Mouse (Mus musculus) frontal cortex, adult (tissue): ENCODE measurements around the gene Mettl22.

Experiments
- ATAC-seq: cut with Nextera tagmentation; 2 replicates; pipeline ENCODE4 v1.9.2; 2017; ENCODE audit warnings: mild to moderate bottlenecking, moderate library complexity, mixed read lengths; ENCODE audit not compliant: low TSS enrichment

Mettl22 gene

DNA sequence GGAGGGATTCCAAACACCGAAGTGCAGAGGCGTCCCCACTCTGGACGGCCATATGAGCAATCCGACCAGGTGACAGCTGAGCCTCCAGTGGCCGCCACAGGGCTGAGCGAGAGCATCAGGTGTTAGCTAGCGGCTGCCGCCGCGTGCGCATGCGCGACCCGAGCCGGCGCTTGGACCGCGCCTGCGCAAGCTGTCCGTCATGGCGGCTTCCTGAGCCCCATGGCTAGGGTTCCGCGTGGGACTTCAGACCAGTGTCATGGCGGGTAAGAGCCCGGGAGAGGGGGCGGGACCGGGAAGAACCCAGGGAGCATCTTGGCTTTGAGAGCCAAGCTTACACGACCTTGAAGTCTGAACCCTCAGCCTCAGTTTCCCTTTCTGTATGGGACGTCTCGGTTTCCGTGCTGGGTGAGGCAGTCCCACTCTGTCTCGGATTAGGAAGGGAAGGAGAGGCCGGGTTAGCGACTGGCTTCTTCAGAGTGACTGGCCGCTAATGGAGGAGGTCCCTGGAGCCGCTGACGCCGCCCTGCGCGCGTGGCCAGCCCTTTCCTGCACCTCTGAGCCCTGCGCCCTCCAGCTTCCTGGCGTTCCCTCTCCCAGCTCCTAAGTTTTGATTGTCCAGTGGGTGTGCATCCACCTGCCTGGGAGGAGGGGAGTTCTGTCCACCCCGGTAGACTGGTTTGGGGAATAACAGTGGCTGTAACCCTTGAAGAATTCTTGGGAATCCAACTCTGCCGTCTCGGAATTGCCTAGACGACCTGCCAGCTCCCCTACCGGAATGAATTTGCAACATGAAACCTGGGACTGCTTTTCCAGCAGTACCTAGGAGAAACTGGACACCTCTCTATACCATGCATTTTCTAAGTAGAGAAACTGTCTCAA, at the start of gene Mettl22:
TSS of gene Mettl22 (plus strand) at position 186 of the 879 bp plus-strand sequence.
- ATAC-seq: peak; percentile 99

DNA sequence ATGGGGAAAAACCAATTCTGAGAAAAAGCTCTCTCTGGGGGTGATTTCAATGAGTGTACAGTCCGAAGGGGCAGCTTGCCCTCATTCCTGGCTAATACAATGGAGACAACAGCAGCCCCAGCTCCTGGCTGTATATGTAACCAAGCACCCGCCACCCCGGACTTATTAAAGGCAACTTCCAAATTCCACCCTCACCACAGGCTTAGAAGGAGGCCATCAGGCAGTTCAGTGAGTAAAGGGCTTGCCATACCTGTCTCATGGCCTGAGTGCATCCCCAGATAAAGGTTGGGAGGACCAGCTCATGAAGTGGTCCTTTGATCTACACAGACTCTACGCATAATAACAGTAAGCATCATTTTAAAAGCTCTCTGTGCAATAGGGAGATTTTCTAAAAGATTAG, 49.7 kb upstream of the Mettl22 start:
- no peak for ATAC-seq

DNA sequence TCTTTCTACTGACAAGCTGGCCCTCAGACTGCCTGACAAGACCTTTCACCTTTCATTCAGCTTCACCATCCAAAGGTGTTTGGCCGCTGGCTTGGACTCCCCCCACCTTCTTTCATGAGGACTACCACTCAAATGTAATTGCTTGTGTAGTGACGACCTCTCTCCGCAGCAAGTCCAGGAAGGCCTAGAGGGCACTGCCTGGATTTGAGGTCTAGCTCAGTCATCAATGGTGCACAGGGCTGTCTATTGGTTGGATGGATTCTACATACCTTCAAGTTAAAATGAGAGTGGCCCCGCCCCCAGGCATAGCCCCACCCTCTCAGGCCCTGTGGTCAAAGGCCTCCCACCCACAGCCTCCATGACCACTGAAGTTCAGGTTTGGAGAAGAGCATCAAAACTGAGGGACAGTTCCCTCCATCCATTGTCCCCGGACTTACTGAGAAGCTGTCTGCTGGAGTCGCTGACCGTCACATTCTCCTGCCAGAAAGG, 46.9 kb upstream of the Mettl22 start:
- ATAC-seq: no peak

DNA sequence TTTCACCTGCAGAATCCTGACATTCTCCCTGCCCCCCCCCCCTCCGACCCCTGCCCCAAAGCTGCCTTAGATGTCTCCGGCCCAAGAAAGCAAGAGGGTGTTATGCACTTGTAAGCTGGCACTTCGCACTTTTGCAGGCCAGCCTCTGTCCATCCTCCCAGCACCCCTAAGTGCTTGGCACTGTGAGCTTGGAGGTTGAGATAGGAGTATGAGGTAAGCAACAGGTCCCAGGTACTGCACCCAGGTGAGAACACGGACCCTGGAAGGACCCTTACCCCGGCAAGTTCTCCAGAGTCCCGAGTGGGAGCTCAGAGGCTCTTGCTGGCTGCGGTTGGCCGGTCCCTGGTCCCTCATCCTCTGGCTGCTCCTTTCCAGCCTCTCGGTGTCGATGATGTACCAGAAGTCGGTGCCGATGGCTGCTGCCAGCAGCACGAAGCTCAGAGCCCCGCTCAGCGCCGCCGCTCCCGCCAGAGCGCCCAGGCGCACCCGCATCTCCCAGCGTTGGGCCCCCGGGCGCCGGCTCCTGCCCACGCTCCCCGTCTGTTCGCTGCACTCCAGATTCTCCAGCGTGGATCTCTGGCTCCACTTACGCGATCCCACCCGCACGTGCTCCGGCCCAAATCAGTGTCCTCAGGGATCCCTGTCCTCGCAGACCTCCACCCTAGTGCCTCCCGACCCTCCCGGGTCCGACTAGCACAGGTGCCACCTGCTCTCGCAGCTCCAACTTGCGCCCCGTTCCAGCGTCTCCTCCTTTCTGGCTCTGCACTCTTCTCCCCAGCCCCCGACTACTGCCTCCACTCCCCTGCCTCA, 46.2 kb upstream of the Mettl22 start:
- ATAC-seq: peak; percentile 93

DNA sequence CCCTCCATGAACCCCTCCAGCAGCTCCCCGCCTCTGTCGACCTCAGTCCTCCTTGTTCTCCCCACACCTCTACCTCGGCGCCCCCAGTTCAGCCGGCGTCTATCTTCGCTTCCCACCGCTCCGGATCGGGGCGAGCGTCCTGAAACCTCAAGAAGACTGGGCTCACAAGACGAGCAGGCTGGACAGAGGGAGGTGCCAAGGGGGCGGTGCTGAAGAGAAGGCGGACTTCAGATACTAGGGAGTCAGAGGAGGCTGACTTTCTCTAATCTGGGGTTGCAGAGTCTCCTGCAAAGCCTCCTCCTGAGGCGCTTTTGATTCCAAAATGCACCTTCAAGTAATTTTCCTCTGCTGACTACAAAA, 45.6 kb upstream of the Mettl22 start, which contains the start of gene Tmem114:
TSS of gene Tmem114 (minus strand) at position 166 of the 360 bp plus-strand sequence.
- ATAC-seq: peak; percentile 46; the same call in 1 of the 2 replicates

DNA sequence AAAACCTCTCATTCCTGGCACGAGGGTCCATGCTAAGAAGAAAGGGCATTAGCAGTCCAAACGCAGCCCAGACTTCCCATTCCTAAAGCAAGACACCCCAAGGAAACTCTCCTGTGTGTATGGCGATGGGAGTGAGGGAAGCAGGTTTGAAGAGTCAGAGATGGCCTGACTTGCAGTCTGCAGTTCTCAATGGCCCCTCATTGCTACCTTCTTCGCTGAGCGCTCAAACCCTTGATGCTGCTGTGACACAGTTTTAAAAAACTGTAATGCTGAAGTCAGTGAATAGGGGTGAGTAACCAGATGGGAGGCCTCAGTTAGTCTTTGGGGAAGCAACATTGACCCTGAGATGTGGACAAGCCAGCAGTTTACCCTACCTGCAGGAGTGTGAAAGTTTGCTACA, 44.9 kb upstream of the Mettl22 start:
- no peak for ATAC-seq

DNA sequence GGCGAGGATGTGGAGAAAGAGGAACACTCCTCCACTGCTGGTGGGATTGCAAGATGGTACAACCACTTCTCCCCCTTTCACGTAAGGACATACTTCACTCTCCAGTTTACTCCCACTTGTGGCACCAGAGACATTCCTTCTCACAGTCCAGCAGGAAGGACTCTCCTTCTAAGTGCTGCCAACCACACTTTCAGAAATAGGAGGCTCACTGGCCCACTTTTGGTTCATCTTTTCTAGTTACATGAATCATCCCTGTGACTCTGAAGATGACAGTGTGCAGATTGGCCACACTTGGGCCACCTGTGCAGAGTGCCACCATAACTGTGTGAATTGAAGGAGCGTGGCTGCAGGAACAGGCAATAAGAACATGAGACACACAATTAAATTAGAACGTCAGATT, 41.1 kb upstream of the Mettl22 start:
- peak; percentile 87 for ATAC-seq

DNA sequence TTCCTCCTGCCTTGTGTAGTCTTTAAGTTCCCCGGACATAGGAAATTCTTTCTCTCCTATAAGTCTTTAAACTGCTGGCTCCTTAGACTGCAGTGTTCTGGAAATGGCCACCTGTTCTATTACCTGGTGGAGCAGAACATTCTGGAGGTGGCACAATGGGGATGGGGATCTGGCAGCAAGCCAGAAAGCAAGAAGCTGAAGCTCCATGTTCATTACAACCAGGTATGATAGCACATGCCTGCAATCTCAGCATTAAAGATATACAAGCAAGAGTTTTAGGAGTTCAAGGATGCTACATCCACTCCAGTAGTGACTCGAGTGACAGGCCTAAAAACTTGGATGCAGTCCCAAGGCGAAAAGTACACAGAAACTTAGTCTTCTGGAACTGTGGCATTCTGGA, 38.0 kb upstream of the Mettl22 start:
- ATAC-seq: no peak

DNA sequence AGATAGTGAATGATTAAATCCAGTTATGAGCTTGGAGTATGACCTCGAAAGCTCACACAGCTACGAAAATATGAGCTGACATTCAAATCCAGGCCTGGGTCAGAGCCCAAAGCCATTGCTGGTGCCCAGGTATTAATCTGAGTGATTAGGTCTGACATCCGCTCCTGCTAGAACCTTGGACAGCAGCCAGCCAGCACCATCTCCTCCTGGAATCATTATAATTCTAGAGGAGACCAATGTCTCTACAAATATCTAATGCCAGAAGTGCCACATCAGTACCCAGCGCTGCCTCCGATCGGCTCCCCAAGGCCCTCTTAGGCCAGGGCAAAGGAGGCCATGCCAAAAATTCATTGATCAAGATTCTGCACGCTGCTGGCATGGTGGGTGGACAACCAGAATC, 25.7 kb upstream of the Mettl22 start:
- ATAC-seq: no peak

DNA sequence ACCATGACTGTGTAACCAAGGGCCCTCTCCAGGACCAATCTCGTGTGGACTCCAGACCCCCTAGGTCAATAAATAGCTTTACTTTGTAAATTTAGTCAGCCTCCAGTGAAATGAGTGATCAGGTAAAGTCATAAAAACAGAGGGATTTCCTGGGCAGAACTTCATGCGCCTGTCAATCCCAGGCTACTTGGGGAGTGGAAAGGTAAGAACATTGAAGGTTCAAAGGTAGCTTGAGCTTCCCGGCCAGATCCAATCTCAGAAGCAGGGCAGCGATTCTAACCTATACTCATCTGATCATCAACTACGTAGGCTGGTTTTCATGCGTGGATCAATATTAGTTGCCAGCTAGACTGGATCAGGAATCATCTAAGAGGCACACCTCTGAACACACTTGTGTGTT, 24.3 kb upstream of the Mettl22 start:
- ATAC-seq: no peak

DNA sequence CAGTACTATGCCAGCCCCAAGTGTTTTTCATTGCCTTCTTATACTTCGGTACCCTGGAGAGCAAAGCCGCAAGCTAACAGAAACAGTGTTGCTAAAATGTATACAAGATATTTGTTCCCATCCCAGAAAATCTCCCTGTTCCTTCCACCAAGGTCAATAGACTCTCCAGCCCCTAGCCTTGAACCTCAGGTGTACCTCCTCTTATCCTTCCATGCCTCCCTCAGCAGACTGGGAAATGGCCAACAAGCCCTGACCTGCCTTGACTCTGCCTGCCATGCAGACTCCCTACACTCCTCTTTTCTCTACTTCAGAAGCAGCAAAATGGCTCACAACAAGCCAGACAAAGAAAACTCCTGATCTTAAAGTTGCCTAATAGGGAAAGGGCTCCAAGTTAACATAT, 17.3 kb upstream of the Mettl22 start:
- no peak for ATAC-seq

DNA sequence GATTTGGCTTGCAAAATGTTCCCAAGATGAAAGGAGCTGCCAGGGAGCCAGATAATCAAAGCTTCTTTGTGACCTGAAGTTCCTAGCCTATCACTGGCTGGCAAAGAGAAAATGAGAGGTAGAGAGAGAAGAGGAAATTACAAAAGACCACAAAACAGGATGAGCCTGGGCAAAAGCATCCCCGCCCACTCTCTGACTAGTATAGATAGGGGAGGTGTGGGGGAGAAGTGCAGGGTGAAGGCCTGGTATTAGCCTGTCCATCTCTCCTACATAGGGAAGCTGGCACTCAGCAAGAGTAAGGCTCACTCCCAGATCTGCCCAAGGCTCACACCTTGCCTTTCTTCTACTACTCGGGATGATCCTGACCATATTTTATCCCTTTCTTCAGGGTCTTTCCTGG, 15.4 kb upstream of the Mettl22 start:
- ATAC-seq: no peak

DNA sequence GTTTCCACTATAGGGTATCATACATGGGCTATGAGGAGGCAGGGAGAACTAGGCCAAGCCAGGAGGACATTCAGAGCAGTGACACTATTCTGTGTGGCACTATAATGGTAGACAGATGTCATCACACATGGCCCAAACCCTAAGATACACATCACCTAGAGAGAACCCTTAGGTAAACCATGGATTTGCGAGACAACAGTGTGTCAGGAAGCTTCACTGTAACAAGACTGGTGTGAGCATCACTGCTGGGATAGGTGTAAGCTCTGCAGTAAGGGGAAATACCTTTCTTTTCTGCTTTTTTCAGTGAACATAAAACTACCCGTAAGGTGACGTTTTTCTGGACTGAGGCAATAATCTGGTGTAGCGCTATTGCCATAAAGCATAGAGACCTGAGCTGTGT, 12.2 kb upstream of the Mettl22 start:
- no peak for ATAC-seq

DNA sequence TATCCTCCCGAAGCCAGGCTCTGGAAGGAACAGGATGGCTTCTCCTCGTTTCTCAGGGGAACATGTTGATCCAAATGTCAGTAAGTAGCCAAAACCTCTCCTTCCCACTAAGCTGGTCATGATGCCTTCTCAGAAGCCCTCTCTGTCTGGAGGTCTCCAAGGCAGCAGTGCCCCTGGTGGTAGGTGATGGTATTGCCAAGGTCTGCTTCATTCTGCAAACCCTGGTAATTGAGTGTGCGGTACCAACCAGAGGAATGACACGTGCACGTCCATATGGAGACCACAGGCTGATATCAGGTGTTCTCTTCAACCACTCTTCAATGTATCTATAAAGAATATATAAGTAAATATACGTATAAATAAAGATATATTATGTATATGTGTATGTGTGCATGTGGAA, 11.5 kb upstream of the Mettl22 start:
- ATAC-seq: 0 out of 2 replicates have a peak, but pooled peaks have one; percentile 52

DNA sequence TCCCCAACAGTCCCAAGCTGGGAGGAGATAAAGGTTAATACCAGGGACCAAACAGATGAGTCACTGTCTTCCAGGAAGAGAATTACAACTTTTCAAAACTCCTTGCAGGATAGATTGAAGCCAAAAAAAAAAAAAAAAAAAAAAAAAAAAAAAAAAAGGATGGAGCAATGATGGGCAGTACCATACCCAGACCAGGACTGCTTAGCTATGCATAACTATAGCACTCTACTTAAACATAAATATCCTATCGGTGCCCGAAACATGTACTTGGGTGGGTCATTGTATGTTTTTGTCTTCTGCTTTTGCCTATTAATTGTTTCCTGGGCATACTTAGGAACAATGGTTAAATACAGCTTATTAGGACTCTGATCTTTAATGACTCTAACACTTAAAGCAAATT, 456 bp upstream of the Mettl22 start:
- no peak for ATAC-seq

DNA sequence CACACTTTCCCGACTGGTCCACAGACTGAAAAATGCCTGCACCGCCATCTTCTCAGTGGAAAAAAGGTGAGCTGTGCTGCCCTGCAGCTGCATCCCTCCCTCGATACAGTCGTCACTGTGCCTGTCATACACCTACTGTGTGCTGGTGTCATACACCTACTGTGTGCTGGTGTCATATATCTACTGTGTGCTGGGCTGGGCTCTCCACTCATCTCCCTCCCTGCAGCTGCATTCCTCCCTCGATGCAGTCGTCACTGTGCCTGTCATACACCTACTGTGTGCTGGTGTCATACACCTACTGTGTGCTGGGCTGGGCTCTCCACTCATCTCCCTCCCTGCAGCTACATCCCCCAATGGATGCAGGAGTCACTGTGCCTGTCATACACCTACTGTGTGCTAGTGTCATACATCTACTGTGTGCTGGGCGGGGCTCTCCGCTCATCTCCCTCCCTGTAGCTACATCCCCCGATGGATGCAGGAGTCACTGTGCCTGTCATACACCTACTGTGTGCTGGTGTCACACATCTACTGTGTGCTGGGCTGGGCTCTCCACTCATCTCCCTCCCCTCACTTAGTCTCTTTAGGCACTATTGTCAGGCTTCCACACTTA, 16.9 kb downstream of the Mettl22 start:
- ATAC-seq: no peak

DNA sequence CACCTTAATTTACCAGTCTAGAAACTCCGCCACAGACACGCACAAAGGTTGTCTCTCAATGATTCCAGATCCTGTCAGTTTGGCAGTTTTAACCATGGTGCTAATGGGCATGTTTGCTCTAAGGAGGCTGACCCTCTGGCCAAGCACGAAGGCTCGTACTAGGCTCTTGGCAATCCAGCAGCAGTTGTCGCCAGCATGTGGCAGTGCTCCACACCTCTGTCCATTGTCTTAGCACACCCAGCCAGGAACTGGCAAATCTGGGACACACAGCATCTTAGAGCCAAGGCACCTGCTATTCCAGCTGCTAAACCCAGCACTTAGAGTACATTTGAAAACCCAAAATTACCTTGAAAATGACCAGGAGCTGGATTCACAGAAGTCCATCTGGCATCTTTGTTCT, 18.8 kb downstream of the Mettl22 start:
- ATAC-seq: peak; percentile 62

DNA sequence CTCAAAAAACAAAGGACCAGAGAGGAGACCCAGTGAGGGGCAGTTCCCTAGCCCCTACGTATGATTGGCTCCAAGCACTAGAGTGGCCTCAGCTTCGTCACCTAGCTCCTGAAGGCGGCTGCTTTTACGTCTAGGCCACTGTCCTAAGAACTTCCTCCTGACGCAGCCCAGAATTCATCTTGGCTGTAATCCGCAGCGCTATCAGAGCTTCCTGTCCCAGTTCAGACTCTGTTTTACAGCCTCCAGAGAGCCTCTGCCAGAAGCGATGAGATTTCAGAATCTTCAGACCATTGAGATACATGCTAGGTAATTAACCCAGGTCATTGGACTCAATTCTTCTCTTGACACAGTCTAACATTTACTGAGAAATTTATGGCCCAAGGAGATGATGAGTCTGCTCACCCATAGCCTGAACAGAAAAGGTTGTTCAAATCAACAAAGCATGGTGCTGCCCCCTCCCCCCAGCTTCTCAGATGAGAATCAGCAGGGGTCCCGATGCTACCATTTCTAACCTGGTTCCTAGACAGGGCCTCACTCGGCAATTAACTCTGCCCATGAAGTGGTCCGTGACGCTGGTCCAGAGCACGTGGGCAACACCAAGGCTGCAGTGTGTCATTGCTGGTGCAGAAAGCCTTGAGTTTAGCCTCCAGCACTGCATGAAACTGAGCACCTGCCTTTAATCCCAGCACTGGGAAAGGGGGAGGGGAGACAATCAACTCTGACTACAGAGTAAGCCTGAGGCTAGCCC, 21.3 kb downstream of the Mettl22 start:
- ATAC-seq: no peak

DNA sequence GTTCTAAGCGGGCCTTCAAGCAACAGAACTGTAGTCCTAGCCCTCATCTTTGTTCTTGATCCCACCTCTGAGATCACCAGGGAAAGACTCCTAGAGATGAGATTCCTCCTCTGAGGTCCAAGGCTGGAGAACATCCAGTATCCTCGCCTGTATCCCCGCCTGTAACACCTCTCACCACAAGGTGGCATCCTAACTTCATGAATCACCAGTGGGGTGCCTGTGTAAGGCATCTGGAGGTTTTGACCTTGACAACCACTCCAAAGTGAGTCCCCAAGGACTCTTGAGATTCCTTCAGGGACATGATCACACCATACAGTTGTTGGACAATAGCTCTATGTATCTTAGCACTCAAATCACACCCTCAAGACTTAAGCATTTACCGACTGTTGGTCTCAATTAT, 23.7 kb downstream of the Mettl22 start:
- peak; percentile 77 for ATAC-seq

DNA sequence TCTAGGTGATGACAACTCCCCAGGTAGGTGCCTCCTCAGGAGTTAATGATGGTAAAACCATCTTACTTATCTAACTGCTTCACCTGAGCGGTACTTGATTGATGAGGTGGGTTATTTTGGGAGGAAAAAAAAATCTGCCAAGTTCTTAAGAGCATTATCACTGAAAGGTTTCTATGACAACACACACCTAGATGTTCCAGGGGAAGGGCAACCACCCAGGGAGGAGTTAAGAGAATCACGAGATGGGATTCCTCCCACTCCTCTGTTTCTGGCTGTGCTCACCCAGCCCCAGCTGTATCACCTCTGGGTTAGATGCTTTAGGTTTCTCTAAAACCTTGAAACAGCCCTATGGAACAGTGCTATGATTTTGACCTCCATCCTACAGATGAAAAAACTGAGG, 26.4 kb downstream of the Mettl22 start:
- ATAC-seq: no peak

DNA sequence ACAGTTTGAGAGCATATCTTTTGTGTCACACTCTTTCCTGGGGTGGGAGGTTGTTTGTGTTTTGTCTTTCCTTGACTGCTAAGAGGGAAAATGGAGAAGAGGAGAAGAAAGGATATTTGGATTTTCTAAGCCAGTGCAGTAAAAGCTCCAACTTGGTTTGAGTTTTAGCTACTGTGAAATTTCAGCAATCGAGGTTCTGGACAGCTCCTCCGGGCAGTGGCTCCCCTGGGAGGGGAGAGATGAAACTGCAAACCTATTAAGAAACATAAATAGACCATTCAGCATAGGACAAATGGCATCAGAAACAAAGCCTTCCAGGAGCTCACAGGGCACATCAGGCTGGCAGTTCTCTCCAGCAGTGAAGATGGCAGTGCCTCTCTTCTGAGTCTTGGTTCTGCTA, 33.7 kb downstream of the Mettl22 start:
- ATAC-seq: no peak

DNA sequence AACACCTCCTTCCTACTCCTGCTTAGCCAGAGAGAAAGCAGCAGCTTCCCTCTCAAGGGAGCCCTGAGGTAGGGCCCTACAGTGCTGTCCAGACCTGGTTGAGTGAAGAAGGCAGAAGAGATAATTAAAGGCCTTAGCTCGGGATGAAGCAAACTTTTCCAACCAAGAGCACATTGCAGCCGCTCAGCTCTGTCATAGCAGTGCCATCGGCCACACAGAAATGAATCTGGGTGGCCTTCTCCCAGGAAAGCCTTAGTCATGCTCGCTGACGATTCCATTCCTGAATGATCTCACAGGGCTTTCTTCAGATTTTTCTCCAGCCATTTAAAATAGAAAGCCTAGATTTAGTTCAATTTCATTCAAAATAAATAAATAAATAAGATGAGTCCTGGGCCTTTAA, 39.3 kb downstream of the Mettl22 start:
- no peak for ATAC-seq
